Mouse (Mus musculus): ENCODE results near the gene Plekha6.

Plekha6 gene

GRCm38 (mm10) chr1:133264367-133264766 is 100.4 kb downstream of the Plekha6 start:
- in situ Hi-C loops (cut with MboI; ENCODE audit: low sequenced_read_pairs), result no loop called here

GRCm38 (mm10) chr1:133265114-133265766 is 101.2 kb downstream of the Plekha6 start:
- in situ Hi-C loops (cut with MboI; ENCODE audit: low sequenced_read_pairs), result no loop called here

GRCm38 (mm10) chr1:133267094-133267493 is 103.1 kb downstream of the Plekha6 start:
- in situ Hi-C loops (cut with MboI; ENCODE audit: low sequenced_read_pairs), result no loop called here

GRCm38 (mm10) chr1:133267813-133268492 is 103.9 kb downstream of the Plekha6 start:
- in situ Hi-C loops (cut with MboI; ENCODE audit: low sequenced_read_pairs), result no loop called here

GRCm38 (mm10) chr1:133268503-133268902 is 104.5 kb downstream of the Plekha6 start:
- in situ Hi-C loops (cut with MboI; ENCODE audit: low sequenced_read_pairs), result no loop called here

GRCm38 (mm10) chr1:133270336-133270735 is 106.3 kb downstream of the Plekha6 start:
- in situ Hi-C loops (cut with MboI; ENCODE audit: low sequenced_read_pairs), result no loop called here

- in situ Hi-C loops (cut with MboI; ENCODE audit: low sequenced_read_pairs), result no loop called here
Observed at GRCm38 (mm10) chr1:133274163-133274562, 110.2 kb downstream of the Plekha6 start.

- in situ Hi-C loops (cut with MboI; ENCODE audit: low sequenced_read_pairs), result no loop called here
Observed at GRCm38 (mm10) chr1:133276983-133277382, 113.0 kb downstream of the Plekha6 start.

- in situ Hi-C loops (cut with MboI; ENCODE audit: low sequenced_read_pairs), result no loop called here
Observed at GRCm38 (mm10) chr1:133278539-133278938, 114.5 kb downstream of the Plekha6 start.

- in situ Hi-C loops (cut with MboI; ENCODE audit: low sequenced_read_pairs), result no loop called here
Observed at GRCm38 (mm10) chr1:133278946-133279631, 115.1 kb downstream of the Plekha6 start.

- in situ Hi-C loops (cut with MboI; ENCODE audit: low sequenced_read_pairs), result no loop called here
Observed at GRCm38 (mm10) chr1:133279632-133280093, 115.7 kb downstream of the Plekha6 start.

- in situ Hi-C loops (cut with MboI; ENCODE audit: low sequenced_read_pairs), result no loop called here
Observed at GRCm38 (mm10) chr1:133280537-133280936, 116.5 kb downstream of the Plekha6 start.

GRCm38 (mm10) chr1:133285907-133286306 is 121.9 kb downstream of the Plekha6 start:
- in situ Hi-C loops (cut with MboI; ENCODE audit: low sequenced_read_pairs), result no loop called here

GRCm38 (mm10) chr1:133287051-133287450 is 123.0 kb downstream of the Plekha6 start:
- in situ Hi-C loops (cut with MboI; ENCODE audit: low sequenced_read_pairs), result no loop called here

- in situ Hi-C loops (cut with MboI; ENCODE audit: low sequenced_read_pairs), result no loop called here
Observed at GRCm38 (mm10) chr1:133287880-133288279, 123.9 kb downstream of the Plekha6 start.

GRCm38 (mm10) chr1:133291888-133292287 is 127.9 kb downstream of the Plekha6 start:
- in situ Hi-C loops (cut with MboI; ENCODE audit: low sequenced_read_pairs), result no loop called here

- in situ Hi-C loops (cut with MboI; ENCODE audit: low sequenced_read_pairs), result no loop called here
Observed at GRCm38 (mm10) chr1:133292608-133293007, 128.6 kb downstream of the Plekha6 start.

GRCm38 (mm10) chr1:133296376-133296775 is 132.4 kb downstream of the Plekha6 start:
- in situ Hi-C loops (cut with MboI; ENCODE audit: low sequenced_read_pairs), result no loop called here

- in situ Hi-C loops (cut with MboI; ENCODE audit: low sequenced_read_pairs), result no loop called here
Observed at GRCm38 (mm10) chr1:133298816-133299215, 134.8 kb downstream of the Plekha6 start.

GRCm38 (mm10) chr1:133302540-133302939 is 138.5 kb downstream of the Plekha6 start:
- in situ Hi-C loops (cut with MboI; ENCODE audit: low sequenced_read_pairs), result loop anchor here (10.0 to 25.0 kb wide), 2 partner anchors 128 to 265 kb away; partner anchors contain the start of genes Mdm4 and Pik3c2b

GRCm38 (mm10) chr1:133306842-133307241 is 142.8 kb downstream of the Plekha6 start:
- in situ Hi-C loops (cut with MboI; ENCODE audit: low sequenced_read_pairs), result loop anchor here (10.0 to 25.0 kb wide), 2 partner anchors 132 to 270 kb away; partner anchors contain the start of genes Mdm4 and Pik3c2b

All from CH12F3 (cell line).